Mouse (Mus musculus) heart, adult 2 months (tissue): ENCODE measurements around the gene Tsc1. TPM values are rescaled to one million over a fixed set of nuclear protein-coding genes. Genes with fewer than 3 reads are reported as not detected.

Experiments used
- DNase-seq, 2 experiments: peaks; one replicate each; pipeline ENCODE4 v3.0.0; 2021
- H3K27ac ChIP-seq: fragments of 200-600 bp; 2 replicates; pipeline ENCODE4 v1.8.1; 2022
- H3K27me3 ChIP-seq: fragments of 200-500 bp; 2 replicates; pipeline ENCODE4 v1.6.1; 2012; ENCODE audit warnings: mild to moderate bottlenecking, low read length, inconsistent platforms, mixed read lengths; ENCODE audit not compliant: control insufficient read depth, insufficient read depth
- H3K36me3 ChIP-seq: fragments of 200-500 bp; 2 replicates; pipeline ENCODE4 v1.6.1; 2012; ENCODE audit warnings: low read length, inconsistent platforms; ENCODE audit not compliant: control insufficient read depth, insufficient read depth
- H3K4me1 ChIP-seq: fragments of 200-500 bp; 2 replicates; pipeline ENCODE4 v1.6.1; 2011; ENCODE audit warnings: low read length; ENCODE audit not compliant: control insufficient read depth, insufficient read depth
- H3K4me3 ChIP-seq: fragments of 200-600 bp; 2 replicates; pipeline ENCODE4 v1.8.1; 2022
- H3K79me2 ChIP-seq: fragments of 200-500 bp; replicated peaks from 2 replicates; pipeline ENCODE4 v1.6.1; 2012; ENCODE audit warnings: mild to moderate bottlenecking, inconsistent platforms, low read length, moderate library complexity, mixed read lengths; ENCODE audit not compliant: control insufficient read depth, insufficient read depth
- H3K9ac ChIP-seq: fragments of 200-500 bp; 2 replicates; pipeline ENCODE4 v1.6.1; 2012; ENCODE audit warnings: low read depth, mild to moderate bottlenecking, control low read depth, inconsistent platforms, low read length, mixed read lengths
- CTCF ChIP-seq: fragments of 200-600 bp; IDR thresholded peaks from 2 replicates; pipeline ENCODE4 v1.8.1; 2022; ENCODE audit warnings: antibody characterized with exemption, mild to moderate bottlenecking, moderate library complexity
- EP300 ChIP-seq: fragments of 200-500 bp; IDR thresholded peaks from 2 replicates; pipeline ENCODE4 v1.6.1; 2011; ENCODE audit warnings: low read depth, low read length, control low read depth; ENCODE audit not compliant: insufficient read depth
- POLR2A ChIP-seq: fragments of 200-500 bp; IDR thresholded peaks from 2 replicates; pipeline ENCODE4 v1.6.1; 2011; ENCODE audit warnings: mild to moderate bottlenecking, low read depth, low read length, control low read depth; ENCODE audit not compliant: insufficient read depth
- WGBS: fragments of 180-500 bp; shearing (Covaris S2); methylation state at CpG from one replicate; pipeline ENCODE4 v1.1.7; 2018; 5-methylcytosine and 5-hydroxymethylcytosine counted together
- intact Hi-C: fragments of 180-260 bp; cut with DNase I; formaldehyde crosslinking; loops from one replicate; pipeline ENCODE4 v1.15.1; 2025
- long read RNA-seq: library from polyadenylated mRNA; stranded (forward); transcript quantifications from one replicate; pipeline ENCODE4 v2.0.0, GENCODE M21; 2021
- polyA plus RNA-seq: library from polyadenylated mRNA; depleted of rRNA; stranded (reverse); fragments of >200 nt; gene quantifications from 2 replicates; pipeline ENCODE4 v1.2.3, GENCODE M21; 2012; rRNA removed
- total RNA-seq, 2 experiments: library from RNA; stranded (reverse); gene quantifications; 2 replicates each; pipeline ENCODE4 v1.2.3; 2021

The Tsc1 gene
- 10 to 100 TPM; 24.9 to 29.3 TPM for total RNA-seq
- polyA plus RNA-seq = 11.5 and 22.7 TPM in 2 replicates
- long read RNA-seq, full-length matches to known transcripts = 2 of 116 reads
- long read RNA-seq, partial matches to known transcripts = 113 of 116 reads
- long read RNA-seq, other reads (novel, unspliced or antisense) = 1 of 116 reads

GRCm38 (mm10) chr2:28640461-28641424 is at the start of gene Tsc1:
TSS of gene Tsc1 (plus strand) at chr2:28641228.
- intact Hi-C loops = loop anchor here (5.0 kb wide), 2 partner anchors 53 to 128 kb away; partner anchors contain the start of gene Ralgds
- Histone ChIP-seq H3K27ac (peak within 1 kb of the TSS; percentile 99), H3K79me2 (peaks cover 3% of the 10 kb centered on the region; the same call in 1 of the 2 replicates), H3K27me3 (no peaks in the 10 kb centered on the region), H3K4me1 (no peaks in the 10 kb centered on the region), H3K4me3 (peak within 1 kb of the TSS; percentile 94), H3K9ac (peak within 1 kb of the TSS; percentile 89), H3K36me3 (no peaks in the 10 kb centered on the region)
- TF ChIP-seq POLR2A = peak; percentile 87
- peak; percentile 69; the same call in 1 of the 2 replicates for TF ChIP-seq EP300
- no peak for TF ChIP-seq CTCF
- WGBS = 2% methylated on average over 47 of the region's 47 CpGs
- DNase-seq = peak; percentile 94 to 96

- Histone ChIP-seq H3K36me3 (no peaks in the 10 kb centered on the region), H3K4me3 (no peak overlapping the region), H3K27ac (no peak overlapping the region), H3K9ac (no peak overlapping the region), H3K79me2 (no peaks in the 10 kb centered on the region), H3K27me3 (no peaks in the 10 kb centered on the region; the same call in 1 of the 2 replicates), H3K4me1 (no peaks in the 10 kb centered on the region)
- TF ChIP-seq POLR2A = no peak
- 44% methylated on average over 2 of the region's 2 CpGs for WGBS
- DNase-seq = no peak
- intact Hi-C loops = no loop called here
These were observed 49.5 kb upstream of the Tsc1 start for GRCm38 (mm10) chr2:28591479-28591878.

- Histone ChIP-seq H3K9ac (no peak overlapping the region), H3K27ac (no peak overlapping the region), H3K4me3 (no peak overlapping the region), H3K79me2 (no peaks in the 10 kb centered on the region), H3K36me3 (no peaks in the 10 kb centered on the region), H3K4me1 (no peaks in the 10 kb centered on the region), H3K27me3 (no peaks in the 10 kb centered on the region; the same call in 1 of the 2 replicates)
- intact Hi-C loops = loop anchor here (1.0 kb wide), 1 partner anchor 29 kb away; no protein-coding TSS in a partner anchor
- 6% methylated on average over 15 of the region's 15 CpGs for WGBS
- TF ChIP-seq POLR2A (no peak), EP300 (0 out of 2 replicates have a peak, but pooled peaks have one; percentile 26), CTCF (peak; percentile 89)
- DNase-seq = peak; percentile 56
These were observed 48.2 kb upstream of the Tsc1 start for GRCm38 (mm10) chr2:28592809-28593208.

- no peaks in the 10 kb centered on the region; the same call in 1 of the 2 replicates for H3K27me3 ChIP-seq
- H3K9ac ChIP-seq = no peak overlapping the region
- H3K36me3 ChIP-seq = no peaks in the 10 kb centered on the region
- H3K4me1 ChIP-seq = no peaks in the 10 kb centered on the region
- intact Hi-C loops = no loop called here
- TF ChIP-seq POLR2A = no peak
- TF ChIP-seq EP300 = no peak
- TF ChIP-seq CTCF = no peak
- no peak for DNase-seq
- WGBS = 77% methylated on average over 7 of the region's 7 CpGs
- H3K27ac ChIP-seq = no peak overlapping the region
- H3K79me2 ChIP-seq = no peaks in the 10 kb centered on the region
- H3K4me3 ChIP-seq = no peak overlapping the region
These were observed 45.0 kb upstream of the Tsc1 start for GRCm38 (mm10) chr2:28596021-28596420.

GRCm38 (mm10) chr2:28596998-28597397 is 44.0 kb upstream of the Tsc1 start:
- Histone ChIP-seq H3K9ac (no peak overlapping the region), H3K27me3 (no peaks in the 10 kb centered on the region; the same call in 1 of the 2 replicates), H3K27ac (no peak overlapping the region), H3K79me2 (no peaks in the 10 kb centered on the region), H3K4me3 (no peak overlapping the region), H3K4me1 (no peaks in the 10 kb centered on the region), H3K36me3 (no peaks in the 10 kb centered on the region)
- DNase-seq = no peak
- TF ChIP-seq CTCF (peak; percentile 17; the same call in 1 of the 2 replicates), POLR2A (no peak), EP300 (no peak)
- intact Hi-C loops = no loop called here
- WGBS = 92% methylated on average over 7 of the region's 7 CpGs
